Mouse (Mus musculus): ENCODE measurements around the gene Limd2. TPM values are rescaled to one million over a fixed set of nuclear protein-coding genes. Genes with fewer than 3 reads are reported as not detected.
A peak's percentile ranks its signal among the peaks of the same experiment; 100 is the strongest.

Limd2 gene
- polyA plus RNA-seq, 1 experiment from 2014 or later, result 240 TPM

DNA sequence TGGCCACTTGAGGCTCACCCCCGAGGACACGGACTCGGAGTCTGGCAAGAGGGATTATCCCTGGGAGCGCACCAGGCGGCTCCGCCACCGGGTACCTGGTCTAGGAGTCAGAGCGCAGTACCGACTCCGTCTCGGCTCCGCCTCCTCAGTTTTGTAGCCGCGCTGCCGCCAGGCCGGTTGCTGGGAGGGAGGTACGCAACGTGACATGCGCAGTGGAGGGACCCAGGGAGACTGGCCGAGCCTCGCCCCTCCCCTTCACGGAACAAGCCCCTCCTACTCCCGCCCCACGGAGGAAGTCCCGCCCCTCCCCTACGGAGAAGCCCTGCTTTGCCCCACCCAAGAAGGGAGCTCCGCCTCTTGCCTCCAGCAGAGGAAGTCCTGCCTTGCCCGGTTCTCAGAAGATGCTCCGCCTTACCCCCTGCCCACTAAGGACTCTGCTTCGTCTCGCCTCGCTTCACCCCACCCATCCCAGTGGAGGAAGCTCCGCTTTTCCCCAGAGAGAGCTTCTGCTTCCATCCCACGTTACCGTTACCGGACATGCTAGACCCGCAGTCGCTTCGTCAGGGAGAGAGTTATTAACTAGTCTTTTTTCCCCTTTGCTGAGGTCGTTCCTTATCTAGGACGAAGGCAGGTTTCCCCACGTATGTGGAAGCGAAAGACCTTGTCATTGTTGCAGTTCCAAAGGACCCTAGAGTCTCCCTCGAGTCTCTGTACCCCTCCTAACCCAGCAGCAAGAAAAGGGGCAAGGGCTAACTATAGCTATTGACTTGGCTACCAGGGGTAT, 32.9 kb upstream of the Limd2 start:
- Histone ChIP-seq H3K4me1 (ENCODE audit: control insufficient read depth, insufficient read depth, low read length) (peaks cover 6% of the 10 kb centered on the region), H3K9me3 (replicated peaks; ENCODE audit: control insufficient read depth, low read length) (no peaks in the 10 kb centered on the region), H3K36me3 (ENCODE audit: control insufficient read depth, insufficient read depth, low read length) (peaks cover 16% of the 10 kb centered on the region), H3K27me3 (replicated peaks; ENCODE audit: control insufficient read depth, insufficient read depth, low read length) (no peaks in the 10 kb centered on the region), H3K4me3 (ENCODE audit: low read depth, low read length) (peak overlapping the region; percentile 75), H3K4me2 (ENCODE audit: low read length) (peak overlapping the region; percentile 75), H3K27ac (ENCODE audit: low read depth, low read length) (peak overlapping the region; percentile 84), H3K9ac (ENCODE audit: low read length) (peak overlapping the region; percentile 80)
- DNase-seq (ENCODE audit: low spot score) (peak; percentile 98), ATAC-seq (peak; percentile 98)
- under 1% methylated on average over 43 of the region's 44 CpGs for WGBS

DNA sequence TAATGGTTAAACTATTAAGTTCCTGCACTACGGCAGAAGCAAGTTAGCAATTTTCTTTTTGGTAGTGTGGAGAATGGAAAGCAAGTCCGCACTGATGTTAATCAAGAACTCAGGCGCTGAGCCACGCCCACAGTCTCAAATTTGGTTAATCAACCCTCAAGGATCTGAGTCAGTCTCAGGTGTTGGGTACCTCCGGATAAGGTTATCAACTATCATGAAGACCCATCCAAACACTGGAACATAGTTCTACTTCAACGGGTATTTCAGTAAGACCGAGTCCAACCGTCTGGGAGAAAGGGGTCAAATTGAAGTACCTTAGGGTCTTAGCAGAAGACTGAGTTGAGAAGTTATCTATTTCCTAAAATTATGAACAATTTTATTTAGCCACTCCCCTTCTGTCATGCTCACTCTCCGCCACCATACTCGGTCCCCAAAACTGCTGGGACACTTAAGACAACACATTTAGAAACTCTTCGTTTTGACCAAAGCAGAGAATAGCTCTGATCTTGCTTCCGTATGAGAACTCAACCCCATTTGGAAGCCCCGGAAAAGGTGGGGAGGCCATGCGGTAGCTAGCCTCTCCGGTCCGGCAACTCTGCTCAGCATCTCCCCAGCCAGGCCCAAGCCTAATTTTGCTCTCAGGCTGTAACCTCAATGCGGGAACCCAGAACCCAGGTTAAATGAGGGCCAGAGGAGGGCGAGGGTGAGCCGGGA, 32.2 kb upstream of the Limd2 start:
- H3K4me2 ChIP-seq (ENCODE audit: low read length), result peak overlapping the region; percentile 71
- no peaks in the 10 kb centered on the region for H3K9me3 ChIP-seq (replicated peaks; ENCODE audit: control insufficient read depth, low read length)
- H3K4me3 ChIP-seq (ENCODE audit: low read depth, low read length), result peak overlapping the region; percentile 75
- DNase-seq (ENCODE audit: low spot score) (no peak), ATAC-seq (peak; percentile 22)
- H3K9ac ChIP-seq (ENCODE audit: low read length), result peak overlapping the region; percentile 80
- peak overlapping the region; percentile 78 for H3K27ac ChIP-seq (ENCODE audit: low read depth, low read length)
- 11% methylated on average over 19 of the region's 19 CpGs for WGBS
- peaks cover 9% of the 10 kb centered on the region for H3K36me3 ChIP-seq (ENCODE audit: control insufficient read depth, insufficient read depth, low read length)
- H3K4me1 ChIP-seq (ENCODE audit: control insufficient read depth, insufficient read depth, low read length), result peaks cover 6% of the 10 kb centered on the region
- H3K27me3 ChIP-seq (replicated peaks; ENCODE audit: control insufficient read depth, insufficient read depth, low read length), result no peaks in the 10 kb centered on the region

GRCm38 (mm10) chr11:106192241-106192640, 31.6 kb upstream of the Limd2 start:
- peaks cover 6% of the 10 kb centered on the region for H3K4me1 ChIP-seq (ENCODE audit: control insufficient read depth, insufficient read depth, low read length)

DNA sequence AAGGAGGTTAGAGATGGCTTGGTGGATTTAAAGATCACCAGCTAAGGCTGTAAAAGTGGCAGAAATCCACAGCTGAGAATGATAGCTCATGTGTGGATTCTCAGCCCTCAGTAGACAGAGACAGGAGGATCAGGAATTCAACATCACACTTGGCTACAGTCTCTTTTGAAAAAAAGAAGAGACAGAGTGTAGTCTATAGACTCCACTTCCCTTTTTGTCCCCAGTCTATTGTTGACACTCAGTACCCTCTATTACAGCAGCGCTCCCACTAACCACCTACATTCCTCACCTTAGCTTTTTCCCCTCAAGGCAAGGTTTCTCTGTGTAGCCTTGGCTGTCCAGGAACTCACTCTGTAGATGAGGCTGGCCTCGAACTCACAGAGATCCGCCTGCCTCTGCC, 31.1 kb upstream of the Limd2 start:
- peaks cover 4% of the 10 kb centered on the region; the same call in 1 of the 2 replicates for H3K36me3 ChIP-seq (ENCODE audit: control insufficient read depth, insufficient read depth, low read length)
- no peak overlapping the region for H3K27ac ChIP-seq (ENCODE audit: low read depth, low read length)
- H3K9me3 ChIP-seq (replicated peaks; ENCODE audit: control insufficient read depth, low read length), result no peaks in the 10 kb centered on the region
- H3K9ac ChIP-seq (ENCODE audit: low read length), result no peak overlapping the region
- H3K4me1 ChIP-seq (ENCODE audit: control insufficient read depth, insufficient read depth, low read length), result peaks cover 6% of the 10 kb centered on the region
- WGBS, result 91% methylated on average over 3 of the region's 3 CpGs
- DNase-seq (ENCODE audit: low spot score) (no peak), ATAC-seq (no peak)
- no peaks in the 10 kb centered on the region for H3K27me3 ChIP-seq (replicated peaks; ENCODE audit: control insufficient read depth, insufficient read depth, low read length)
- no peak overlapping the region for H3K4me3 ChIP-seq (ENCODE audit: low read depth, low read length)
- H3K4me2 ChIP-seq (ENCODE audit: low read length), result no peak overlapping the region

More at GRCm38 (mm10) chr11:106192241-106192640, 31.6 kb upstream of the Limd2 start:
- no peaks in the 10 kb centered on the region for H3K27me3 ChIP-seq (replicated peaks; ENCODE audit: control insufficient read depth, insufficient read depth, low read length)
- no peak overlapping the region for H3K27ac ChIP-seq (ENCODE audit: low read depth, low read length)
- 92% methylated on average over 5 of the region's 5 CpGs for WGBS
- no peaks in the 10 kb centered on the region for H3K9me3 ChIP-seq (replicated peaks; ENCODE audit: control insufficient read depth, low read length)
- DNase-seq (ENCODE audit: low spot score), result no peak
- H3K9ac ChIP-seq (ENCODE audit: low read length), result no peak overlapping the region; the same call in 1 of the 2 replicates
- H3K4me2 ChIP-seq (ENCODE audit: low read length), result peak overlapping the region; percentile 71
- H3K36me3 ChIP-seq (ENCODE audit: control insufficient read depth, insufficient read depth, low read length), result peaks cover 4% of the 10 kb centered on the region; the same call in 1 of the 2 replicates
- no peak for ATAC-seq
- peak overlapping the region; percentile 75; the same call in 1 of the 2 replicates for H3K4me3 ChIP-seq (ENCODE audit: low read depth, low read length)

- Histone ChIP-seq H3K27me3 (replicated peaks; ENCODE audit: control insufficient read depth, insufficient read depth, low read length) (no peaks in the 10 kb centered on the region), H3K4me1 (ENCODE audit: control insufficient read depth, insufficient read depth, low read length) (no peaks in the 10 kb centered on the region; the same call in 1 of the 2 replicates), H3K4me3 (ENCODE audit: low read depth, low read length) (no peak overlapping the region), H3K9me3 (replicated peaks; ENCODE audit: control insufficient read depth, low read length) (no peaks in the 10 kb centered on the region), H3K4me2 (ENCODE audit: low read length) (no peak overlapping the region), H3K27ac (ENCODE audit: low read depth, low read length) (no peak overlapping the region), H3K9ac (ENCODE audit: low read length) (no peak overlapping the region), H3K36me3 (ENCODE audit: control insufficient read depth, insufficient read depth, low read length) (peaks cover 10% of the 10 kb centered on the region; the same call in 1 of the 2 replicates)
- DNase-seq (ENCODE audit: low spot score) (no peak), ATAC-seq (no peak)
- 92% methylated on average over 4 of the region's 4 CpGs for WGBS
These were observed 26.7 kb upstream of the Limd2 start for GRCm38 (mm10) chr11:106187326-106187725.

- Histone ChIP-seq H3K4me3 (ENCODE audit: low read depth, low read length) (no peak overlapping the region), H3K4me1 (ENCODE audit: control insufficient read depth, insufficient read depth, low read length) (no peaks in the 10 kb centered on the region), H3K27me3 (replicated peaks; ENCODE audit: control insufficient read depth, insufficient read depth, low read length) (no peaks in the 10 kb centered on the region), H3K9me3 (replicated peaks; ENCODE audit: control insufficient read depth, low read length) (no peaks in the 10 kb centered on the region), H3K4me2 (ENCODE audit: low read length) (no peak overlapping the region), H3K9ac (ENCODE audit: low read length) (no peak overlapping the region), H3K27ac (ENCODE audit: low read depth, low read length) (no peak overlapping the region), H3K36me3 (ENCODE audit: control insufficient read depth, insufficient read depth, low read length) (peaks cover 15% of the 10 kb centered on the region)
- ATAC-seq (no peak), DNase-seq (ENCODE audit: low spot score) (no peak)
- 91% methylated on average over 2 of the region's 2 CpGs for WGBS
These were observed 19.8 kb upstream of the Limd2 start for GRCm38 (mm10) chr11:106180449-106180801.

GRCm38 (mm10) chr11:106179711-106180448, 19.2 kb upstream of the Limd2 start:
- ATAC-seq, result no peak
- 78% methylated on average over 7 of the region's 7 CpGs for WGBS

DNA sequence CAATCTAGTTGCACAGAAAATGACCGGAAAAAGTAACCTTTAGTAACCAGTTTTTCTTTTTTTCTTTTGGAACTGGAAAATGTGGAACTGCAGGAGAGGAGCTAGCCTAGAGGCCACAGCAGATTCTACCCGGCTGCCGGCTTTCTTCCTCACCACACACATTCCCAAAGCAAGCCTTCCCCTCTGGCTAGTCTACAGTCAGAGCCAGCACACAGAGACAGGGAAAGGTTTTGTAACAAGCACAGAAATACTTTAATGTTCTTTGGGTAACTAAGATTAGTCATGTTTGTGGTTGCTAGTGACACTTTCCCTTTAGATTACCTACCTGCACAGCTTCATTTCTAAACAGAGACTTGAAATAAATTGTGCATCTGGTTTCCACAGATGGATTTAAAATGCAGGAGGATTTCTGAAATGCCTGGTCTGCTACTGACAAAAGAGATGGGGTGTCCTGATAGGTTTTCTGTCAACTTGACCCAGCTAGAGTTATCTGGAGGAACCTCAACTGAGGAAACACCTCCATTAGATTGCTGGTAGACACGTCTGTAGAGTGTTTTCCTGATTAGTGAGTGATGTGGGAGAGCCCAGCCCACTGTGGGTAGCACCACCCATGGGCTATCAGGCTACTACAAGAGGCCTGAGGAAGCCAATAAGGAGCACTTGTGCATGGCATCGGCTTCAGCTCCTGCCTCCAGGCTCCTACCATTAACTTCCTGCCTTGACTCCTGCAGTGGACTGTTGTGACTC, 17.5 kb upstream of the Limd2 start:
- WGBS, result 82% methylated on average over 5 of the region's 5 CpGs
- no peak overlapping the region for H3K4me2 ChIP-seq (ENCODE audit: low read length)
- no peaks in the 10 kb centered on the region for H3K9me3 ChIP-seq (replicated peaks; ENCODE audit: control insufficient read depth, low read length)
- H3K9ac ChIP-seq (ENCODE audit: low read length), result no peak overlapping the region
- DNase-seq (ENCODE audit: low spot score) (no peak), ATAC-seq (no peak)
- H3K36me3 ChIP-seq (ENCODE audit: control insufficient read depth, insufficient read depth, low read length), result peaks cover 9% of the 10 kb centered on the region; the same call in 1 of the 2 replicates
- no peak overlapping the region for H3K4me3 ChIP-seq (ENCODE audit: low read depth, low read length)
- no peak overlapping the region for H3K27ac ChIP-seq (ENCODE audit: low read depth, low read length)
- no peaks in the 10 kb centered on the region for H3K4me1 ChIP-seq (ENCODE audit: control insufficient read depth, insufficient read depth, low read length)
- no peaks in the 10 kb centered on the region for H3K27me3 ChIP-seq (replicated peaks; ENCODE audit: control insufficient read depth, insufficient read depth, low read length)

More at GRCm38 (mm10) chr11:106179711-106180448, 19.2 kb upstream of the Limd2 start:
- Histone ChIP-seq H3K4me2 (ENCODE audit: low read length) (no peak overlapping the region), H3K27ac (ENCODE audit: low read depth, low read length) (no peak overlapping the region), H3K9ac (ENCODE audit: low read length) (no peak overlapping the region), H3K4me1 (ENCODE audit: control insufficient read depth, insufficient read depth, low read length) (no peaks in the 10 kb centered on the region), H3K27me3 (replicated peaks; ENCODE audit: control insufficient read depth, insufficient read depth, low read length) (no peaks in the 10 kb centered on the region), H3K4me3 (ENCODE audit: low read depth, low read length) (no peak overlapping the region), H3K36me3 (ENCODE audit: control insufficient read depth, insufficient read depth, low read length) (peaks cover 15% of the 10 kb centered on the region), H3K9me3 (replicated peaks; ENCODE audit: control insufficient read depth, low read length) (no peaks in the 10 kb centered on the region)
- DNase-seq (ENCODE audit: low spot score), result no peak
